Comparison of ENCODE assay signal across 12 mouse cellular contexts in the genomic region with DNA sequence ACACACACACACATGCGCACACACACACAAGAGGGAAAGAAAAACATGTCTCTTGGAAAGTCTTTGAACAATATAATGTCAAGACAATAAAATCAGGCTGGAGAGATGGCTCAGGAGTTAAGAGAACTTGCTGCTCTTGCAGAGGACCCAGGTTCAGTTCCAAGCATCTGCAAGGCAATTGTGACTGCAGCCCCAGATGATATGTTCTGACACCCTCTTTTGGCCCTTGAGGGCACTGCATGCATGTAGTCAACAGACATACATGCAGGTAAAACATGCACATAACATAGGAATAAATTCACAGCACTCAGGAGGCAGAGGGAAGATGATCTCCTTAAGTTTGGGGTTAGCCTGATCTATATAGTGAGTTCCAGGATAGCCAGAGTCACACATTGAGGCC. TPM values are rescaled to one million over a fixed set of nuclear protein-coding genes. Genes with fewer than 3 reads are reported as not detected.
DNase-seq lines count a peak whose midpoint lies in the region; ATAC-seq and TF ChIP-seq lines count a peak whose summit lies in the region.
"Had no signal": no experiment of that assay in that cellular context is flagged by ENCODE, and none has a peak within 500 bp of the region (broad histone marks: within the 10 kb centered on the region; RNA-seq: fewer than 3 reads in every experiment).

No protein-coding gene starts in this region.

- no peak for ATAC-seq in intestine, postnatal 0 days
- no peak for ATAC-seq in intestine, embryonic 15.5 days
- no peak for ATAC-seq in megakaryocyte progenitor cell, adult 5-6 weeks (replicated peaks; ENCODE audit: poor library complexity)
- no peak for ATAC-seq in inflammation-experienced regulatory T-cells, adult 6 months

- 87% methylated on average over 1 of the region's 1 CpGs for WGBS in intestine, postnatal 0 days
- WGBS in intestine, embryonic 15.5 days: 100% methylated on average over 1 of the region's 1 CpGs
- 88% methylated on average over 1 of the region's 1 CpGs for WGBS in embryonic facial prominence, embryonic 10.5 days

- no peak overlapping the region for H3K4me2 ChIP-seq in intestine, postnatal 0 days (replicated peaks; ENCODE audit: low read depth)
- no peak overlapping the region for H3K4me2 ChIP-seq in intestine, embryonic 15.5 days (replicated peaks)
- H3K4me2 ChIP-seq: kidney, embryonic 15.5 days; limb, embryonic 13.5 days had no signal

- H3K27me3 ChIP-seq in intestine, postnatal 0 days (replicated peaks; ENCODE audit: control insufficient read depth, insufficient read depth, low read length): no peaks in the 10 kb centered on the region
- no peaks in the 10 kb centered on the region for H3K27me3 ChIP-seq in intestine, embryonic 15.5 days (replicated peaks)
- no peaks in the 10 kb centered on the region for H3K27me3 ChIP-seq in embryonic facial prominence, embryonic 10.5 days (replicated peaks; ENCODE audit: low read depth, poor library complexity, severe bottlenecking)
- H3K27me3 ChIP-seq: kidney, embryonic 15.5 days; limb, embryonic 13.5 days had no signal

- peak; percentile 48 for DNase-seq in A20 (ENCODE audit: low read depth, low spot score)
- peak; percentile 72 for DNase-seq in ES-CJ7 (ENCODE audit: low read depth, low spot score)
- peak; percentile 42 for DNase-seq in naive thymus-derived CD4-positive, alpha-beta T cell, adult 2 months (ENCODE audit: low read depth)
- no peak for DNase-seq in embryonic facial prominence, embryonic 10.5 days (ENCODE audit: low spot score)
- DNase-seq: adrenal gland, postnatal 14 days; cerebellum, adult 18-20 months had no signal

- H3K36me3 ChIP-seq in intestine, postnatal 0 days (ENCODE audit: control insufficient read depth, insufficient read depth): peaks cover 16% of the 10 kb centered on the region; the same call in 1 of the 2 replicates
- H3K36me3 ChIP-seq in intestine, embryonic 15.5 days: no peaks in the 10 kb centered on the region
- H3K36me3 ChIP-seq in embryonic facial prominence, embryonic 10.5 days (replicated peaks): peaks cover 26% of the 10 kb centered on the region

- TF ChIP-seq CTCF in intestine, postnatal 0 days (IDR thresholded peaks at IDR 0.05; ENCODE audit: low read depth): peak; percentile 45

- no peaks in the 10 kb centered on the region for H3K4me1 ChIP-seq in intestine, postnatal 0 days (replicated peaks; ENCODE audit: control insufficient read depth, insufficient read depth, low read length)
- H3K4me1 ChIP-seq in intestine, embryonic 15.5 days (replicated peaks): 0 out of 2 replicates have a peak, but pooled peaks cover 10% of the 10 kb centered on the region
- H3K4me1 ChIP-seq in embryonic facial prominence, embryonic 10.5 days: peaks cover 25% of the 10 kb centered on the region

- no peak overlapping the region for H3K9ac ChIP-seq in intestine, postnatal 0 days (ENCODE audit: low read depth, low read length)
- no peak overlapping the region for H3K9ac ChIP-seq in intestine, embryonic 15.5 days
- H3K9ac ChIP-seq: kidney, embryonic 15.5 days; limb, embryonic 13.5 days had no signal

- no peak overlapping the region for H3K27ac ChIP-seq in intestine, postnatal 0 days (ENCODE audit: low read depth, low read length)
- no peak overlapping the region for H3K27ac ChIP-seq in intestine, embryonic 15.5 days
- H3K27ac ChIP-seq in embryonic facial prominence, embryonic 10.5 days (replicated peaks): no peak overlapping the region
- H3K27ac ChIP-seq: kidney, embryonic 15.5 days; limb, embryonic 13.5 days had no signal

- no peak overlapping the region for H3K4me3 ChIP-seq in intestine, postnatal 0 days (ENCODE audit: low read depth, low read length)
- H3K4me3 ChIP-seq in intestine, embryonic 15.5 days (replicated peaks): no peak overlapping the region
- no peak overlapping the region for H3K4me3 ChIP-seq in embryonic facial prominence, embryonic 10.5 days
- H3K4me3 ChIP-seq: kidney, embryonic 15.5 days; limb, embryonic 13.5 days had no signal

- H3K9me3 ChIP-seq in intestine, postnatal 0 days (ENCODE audit: control insufficient read depth): no peaks in the 10 kb centered on the region
- H3K9me3 ChIP-seq in intestine, embryonic 15.5 days: no peaks in the 10 kb centered on the region
- no peaks in the 10 kb centered on the region for H3K9me3 ChIP-seq in embryonic facial prominence, embryonic 10.5 days
- H3K9me3 ChIP-seq: kidney, embryonic 15.5 days; limb, embryonic 13.5 days had no signal

RNA-seq across cellular contexts. Expression of a gene that starts 2.6 kb away (rescaled TPM):
- 4.7 and 5.9 TPM in 2 replicates for polyA plus RNA-seq in intestine, postnatal 0 days (2015; fragmentation: Nextera tagmentation; extraction: Ambion mirVana)
- polyA plus RNA-seq in intestine, embryonic 15.5 days (2015; fragmentation: Nextera tagmentation; extraction: Ambion mirVana): 11.6 and 11.8 TPM in 2 replicates
- polyA plus RNA-seq in embryonic facial prominence, embryonic 10.5 days (2016; fragmentation: Nextera tagmentation; extraction: Ambion mirVana): 13.2 and 14.8 TPM in 2 replicates
- 7.0 and 15.0 TPM in 2 replicates for total RNA-seq in megakaryocyte progenitor cell, adult 5-6 weeks (2015)
- 9.4 and 11.5 TPM in 2 replicates for total RNA-seq in megakaryocyte progenitor cell, adult 5-6 weeks (2017)
- polyA plus RNA-seq in inflammation-experienced regulatory T-cells, adult 6 months (2017; shearing (Covaris generic)): 1 to 10 TPM; 4.8 to 8.2 (median 5.6) TPM

RNA-seq across cellular contexts. Expression of a gene that starts 2.8 kb away (rescaled TPM):
- 37.9 and 39.9 TPM in 2 replicates for polyA plus RNA-seq in intestine, postnatal 0 days (2015; fragmentation: Nextera tagmentation; extraction: Ambion mirVana)
- 54.6 and 63.6 TPM in 2 replicates for polyA plus RNA-seq in intestine, embryonic 15.5 days (2015; fragmentation: Nextera tagmentation; extraction: Ambion mirVana)
- polyA plus RNA-seq in embryonic facial prominence, embryonic 10.5 days (2016; fragmentation: Nextera tagmentation; extraction: Ambion mirVana): 63.0 and 66.9 TPM in 2 replicates
- 44.3 and 53.2 TPM in 2 replicates for total RNA-seq in megakaryocyte progenitor cell, adult 5-6 weeks (2015)
- 34.1 and 48.6 TPM in 2 replicates for total RNA-seq in megakaryocyte progenitor cell, adult 5-6 weeks (2017)
- 10 to 100 TPM; 56.3 to 59.1 (median 57.3) TPM for polyA plus RNA-seq in inflammation-experienced regulatory T-cells, adult 6 months (2017; shearing (Covaris generic))
